Mouse (Mus musculus): ENCODE data around the gene Cstb.

The Cstb gene

GRCm38 (mm10) chr10:78461767-78462166, 36.3 kb downstream of the Cstb start:
- no peak for DNase-seq (ENCODE audit: low read depth, low spot score)

GRCm38 (mm10) chr10:78462945-78463768, 37.7 kb downstream of the Cstb start:
- DNase-seq (ENCODE audit: low read depth, low spot score): no peak

- no peak for DNase-seq (ENCODE audit: low read depth, low spot score)
These were observed 38.3 kb downstream of the Cstb start for GRCm38 (mm10) chr10:78463769-78464167.

DNA sequence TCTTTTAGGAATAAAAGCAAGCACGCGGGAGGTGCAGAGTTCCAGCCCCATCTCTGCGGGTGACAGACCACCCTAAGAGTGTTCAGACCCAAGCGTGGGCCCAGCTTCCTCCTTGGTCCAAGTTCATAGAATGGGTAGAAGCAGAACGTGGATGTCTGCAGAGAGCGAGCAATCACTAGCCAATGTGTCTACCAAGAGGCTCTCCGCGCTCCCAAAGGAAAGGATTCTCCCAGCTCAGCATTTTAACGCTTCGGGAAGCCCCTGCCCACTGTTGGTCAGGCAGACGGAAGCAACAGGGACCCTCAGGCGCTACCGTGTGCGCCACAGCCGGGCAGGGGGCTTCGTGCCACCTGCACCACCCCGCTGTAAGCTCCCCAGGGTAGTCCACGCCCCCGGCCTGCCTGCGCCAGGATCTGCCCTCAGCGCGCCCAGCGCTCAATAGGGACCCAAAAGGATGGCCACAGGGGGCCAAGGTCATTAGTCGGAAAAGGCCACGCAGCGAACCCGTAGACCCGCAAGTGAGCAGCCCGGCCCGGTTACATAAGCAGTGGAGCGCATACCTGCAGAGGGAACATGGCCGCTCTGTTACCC, 38.8 kb downstream of the Cstb start:
- no peak for DNase-seq (ENCODE audit: low read depth, low spot score)

- peak; percentile 80 for DNase-seq (ENCODE audit: low read depth, low spot score)
These were observed 39.3 kb downstream of the Cstb start, which contains the start of gene Pdxk for GRCm38 (mm10) chr10:78464792-78465207. Gene Pdxk (minus strand): TSS chr10:78464975.

GRCm38 (mm10) chr10:78465472-78465871, 40.0 kb downstream of the Cstb start:
- no peak for DNase-seq (ENCODE audit: low read depth, low spot score)

- no peak for DNase-seq (ENCODE audit: low read depth, low spot score)
These were observed 41.2 kb downstream of the Cstb start for GRCm38 (mm10) chr10:78466647-78467046.

DNA sequence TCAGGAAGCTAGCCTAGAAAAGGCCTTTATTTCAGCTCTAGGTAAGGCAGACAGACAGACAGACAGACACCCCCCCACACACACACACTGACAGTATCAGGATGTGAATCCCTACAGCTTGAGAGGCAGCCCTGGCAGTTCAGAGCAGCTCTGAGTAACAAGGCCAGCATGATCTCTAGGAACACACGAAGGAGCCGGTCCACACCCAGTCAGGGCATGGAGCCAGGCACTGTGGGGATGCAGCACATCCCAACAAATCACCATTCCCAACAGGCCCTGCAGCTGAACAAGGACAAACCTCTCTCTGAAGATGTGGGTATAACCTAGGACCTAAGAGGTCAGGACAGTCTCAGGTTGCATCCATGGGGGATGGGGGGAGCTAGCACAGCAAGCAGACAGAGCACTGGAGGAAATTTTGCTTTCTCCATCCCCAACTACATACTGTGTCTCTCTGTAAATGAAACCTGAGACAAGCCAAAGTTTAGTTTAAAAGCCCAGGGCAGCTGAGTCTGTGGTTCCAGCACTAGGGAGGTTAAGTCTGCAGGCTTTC, 42.4 kb downstream of the Cstb start:
- no peak for DNase-seq (ENCODE audit: low read depth, low spot score)

- no peak for DNase-seq (ENCODE audit: low read depth, low spot score)
These were observed 45.3 kb downstream of the Cstb start for GRCm38 (mm10) chr10:78470582-78471313.

- no peak for DNase-seq (ENCODE audit: low read depth, low spot score)
These were observed 46.6 kb downstream of the Cstb start for GRCm38 (mm10) chr10:78472046-78472445.

GRCm38 (mm10) chr10:78473434-78473833, 48.0 kb downstream of the Cstb start:
- DNase-seq (ENCODE audit: low read depth, low spot score): no peak

GRCm38 (mm10) chr10:78474759-78475158, 49.3 kb downstream of the Cstb start:
- DNase-seq (ENCODE audit: low read depth, low spot score): no peak

DNA sequence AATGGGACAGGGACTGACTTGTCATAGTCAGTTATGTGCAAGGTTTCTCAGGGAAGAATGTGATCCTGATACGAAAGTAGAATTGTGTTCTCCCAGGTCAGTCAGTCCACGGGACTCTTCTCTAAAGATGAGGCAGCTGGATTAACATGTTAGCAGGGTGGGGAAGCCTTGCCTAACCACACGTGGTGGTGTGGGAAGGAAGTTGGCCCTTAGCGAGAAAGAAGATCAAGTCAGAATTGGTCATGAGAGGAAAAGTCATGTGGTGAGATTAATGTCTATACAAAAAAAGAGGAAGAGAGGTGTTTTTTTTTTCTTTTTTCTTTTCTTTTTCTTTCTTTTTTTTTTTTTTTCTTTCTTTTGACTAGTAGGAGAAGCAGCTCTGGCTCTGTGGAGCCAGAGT, 51.4 kb downstream of the Cstb start:
- DNase-seq (ENCODE audit: low read depth, low spot score): no peak
